Mouse (Mus musculus) left cerebral cortex, postnatal 14 days (tissue): ENCODE results near the gene Scgb1b30. TPM values are rescaled to one million over a fixed set of nuclear protein-coding genes. Genes with fewer than 3 reads are reported as not detected.
A peak's percentile ranks its signal among the peaks of the same experiment; 100 is the strongest.
"Not testable (repeated sequence)": the region's sequence is repeated elsewhere in the genome, so short reads cannot be mapped to it uniquely, and the experiment has no call there.

Experiments used
- DNase-seq, 2 experiments: peaks; one replicate each; pipeline ENCODE4 v3.0.0; 2021 to 2022; ENCODE audit warnings: low spot score in 2 of 2, mixed read lengths in 1 of 2
- intact Hi-C: fragments of 180-260 bp; cut with DNase I; formaldehyde crosslinking; loops from one replicate; pipeline ENCODE4 v1.15.1; 2025
- long read RNA-seq, 2 experiments: library from polyadenylated mRNA; stranded (forward); transcript quantifications; one replicate each; pipeline ENCODE4 v2.0.0; 2021
- total RNA-seq, 2 experiments: library from RNA; stranded (reverse); gene quantifications; 2 replicates each; pipeline ENCODE4 v1.2.3; 2021

Gene Scgb1b30
- not detected for total RNA-seq
- long read RNA-seq, experiment 1 = 0 reads
- long read RNA-seq, experiment 2 = 0 reads

DNA sequence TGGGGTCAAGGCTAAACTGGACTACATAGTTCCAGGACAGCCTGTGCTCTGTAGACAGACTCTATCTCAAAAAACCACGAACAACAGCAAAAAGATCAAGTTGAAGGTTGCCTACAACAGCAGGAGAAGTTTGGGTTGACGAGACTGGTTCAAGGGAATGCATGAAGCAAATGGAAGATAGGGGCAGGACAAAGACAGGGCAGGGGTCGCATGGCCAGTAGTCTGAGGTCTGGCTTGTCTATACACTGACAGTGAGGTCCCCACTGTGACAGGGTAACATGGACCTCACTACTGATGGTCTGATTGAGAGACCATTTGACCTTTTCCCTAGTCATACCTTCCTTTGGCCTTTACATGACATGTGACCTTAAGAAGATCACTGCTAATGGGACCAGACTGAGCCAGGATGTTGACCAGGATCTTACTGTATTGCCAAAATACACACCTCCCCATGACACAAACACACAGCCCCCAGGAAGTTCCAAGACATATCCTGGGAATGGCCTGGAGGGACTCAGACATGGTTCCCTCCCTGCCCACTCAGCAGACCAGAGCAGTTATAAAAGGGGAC is at the start of gene Scgb1b30:
Gene Scgb1b30 (plus strand): TSS at position 521 of the 571 bp plus-strand sequence.
- DNase-seq = no peak
- intact Hi-C loops = no loop called here

DNA sequence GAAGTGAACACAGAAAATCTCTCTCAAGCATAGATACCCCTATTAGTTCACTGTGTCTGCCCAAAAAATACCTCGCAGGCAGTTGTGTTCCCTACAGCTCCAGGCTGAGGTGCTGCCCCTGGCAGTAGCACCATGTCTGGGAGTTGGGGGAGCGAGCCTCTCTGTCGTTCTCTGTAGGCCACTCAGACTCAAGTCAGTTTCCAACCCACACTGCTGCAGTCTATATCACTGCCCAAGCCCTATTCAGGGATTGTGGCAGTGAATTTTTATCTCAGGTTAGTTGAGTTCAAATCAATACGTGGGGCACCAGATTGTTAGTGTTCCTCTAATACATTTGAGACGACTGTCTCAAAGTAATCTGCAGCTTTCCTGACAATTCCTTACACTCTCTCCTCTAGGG is 27.1 kb upstream of the Scgb1b30 start:
- not testable (repeated sequence) for DNase-seq

DNA sequence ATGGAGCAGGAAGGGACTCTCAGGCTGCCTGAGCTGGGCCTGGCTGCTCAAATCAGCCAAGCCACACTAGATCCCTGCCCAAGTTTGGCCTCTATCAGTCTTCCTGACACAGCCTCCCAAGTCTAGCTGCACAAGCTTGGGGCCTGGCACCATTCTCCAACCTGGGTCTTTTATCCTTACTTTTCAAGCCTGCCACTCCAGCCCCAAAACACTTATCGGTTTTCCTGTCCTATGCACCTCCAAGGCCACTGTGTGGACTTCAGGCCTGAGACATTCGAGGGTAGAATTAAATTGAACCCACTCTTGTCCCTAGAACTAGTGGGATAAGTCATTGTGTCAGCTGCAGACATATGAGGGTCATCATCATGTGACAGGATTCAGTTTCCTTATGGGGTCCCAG is 4.8 kb downstream of the Scgb1b30 start:
- DNase-seq = no peak
- intact Hi-C loops = no loop called here

More for the DNA sequence above, 27.1 kb upstream of the Scgb1b30 start:
- intact Hi-C loops = not testable (repeated sequence)

DNA sequence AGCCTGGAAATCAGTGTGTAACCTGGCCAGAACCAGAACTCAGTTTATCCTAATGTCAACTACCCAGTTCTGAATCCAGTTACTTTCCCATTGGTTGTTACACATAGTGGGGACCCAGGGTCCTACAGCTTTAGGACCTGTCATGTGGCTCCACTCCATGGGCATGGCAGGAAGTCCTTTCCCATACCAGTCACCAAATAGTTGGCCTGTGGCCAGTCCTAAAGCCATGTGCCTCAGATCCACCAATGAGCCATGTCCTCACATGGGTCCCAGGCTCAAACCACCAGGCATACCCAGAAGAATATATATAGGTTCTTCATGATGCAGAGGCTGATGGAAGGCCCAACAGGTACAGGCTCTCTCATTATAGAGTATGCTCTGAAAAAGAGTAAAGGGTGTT is 6.0 kb downstream of the Scgb1b30 start:
- intact Hi-C loops = no loop called here
- no peak for DNase-seq

DNA sequence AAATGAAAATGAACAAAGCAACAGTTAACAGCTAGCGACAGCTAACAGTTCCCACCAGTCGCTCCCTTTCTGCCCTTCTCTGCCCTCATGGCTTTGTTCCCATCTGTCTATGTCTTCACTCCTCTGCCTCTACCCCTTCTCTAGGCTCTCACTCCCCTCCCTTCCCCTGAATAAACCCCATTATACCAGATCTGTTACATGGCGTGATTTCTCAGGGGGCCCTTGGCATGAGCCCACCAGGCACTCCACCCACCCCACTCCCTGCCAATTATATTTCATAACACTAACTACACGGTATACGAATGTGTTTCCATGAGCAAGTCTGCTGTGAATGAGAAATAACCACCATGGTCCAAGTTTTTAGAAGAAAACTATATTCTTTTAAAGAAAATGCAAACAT is 14.0 kb downstream of the Scgb1b30 start:
- no peak for DNase-seq
- intact Hi-C loops = no loop called here

DNA sequence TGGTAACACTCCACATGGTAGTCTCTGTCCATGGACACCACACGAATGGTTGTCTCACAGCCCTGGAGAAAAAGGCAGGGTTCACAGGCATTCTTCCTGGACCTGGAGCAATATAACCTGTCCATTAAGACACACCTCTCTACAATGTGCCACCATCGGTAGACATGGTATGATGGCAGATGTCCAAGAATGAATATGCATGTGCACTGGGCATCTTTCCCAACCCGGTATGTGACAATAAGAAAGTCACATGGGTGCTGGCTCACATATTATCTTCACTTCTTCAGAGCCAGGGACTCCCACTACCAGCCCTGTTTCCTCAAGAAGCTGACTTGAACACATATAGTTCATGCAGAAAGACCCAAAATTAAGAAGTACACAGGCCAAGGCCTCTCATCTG is 21.4 kb downstream of the Scgb1b30 start:
- DNase-seq = no peak
- intact Hi-C loops = no loop called here

DNA sequence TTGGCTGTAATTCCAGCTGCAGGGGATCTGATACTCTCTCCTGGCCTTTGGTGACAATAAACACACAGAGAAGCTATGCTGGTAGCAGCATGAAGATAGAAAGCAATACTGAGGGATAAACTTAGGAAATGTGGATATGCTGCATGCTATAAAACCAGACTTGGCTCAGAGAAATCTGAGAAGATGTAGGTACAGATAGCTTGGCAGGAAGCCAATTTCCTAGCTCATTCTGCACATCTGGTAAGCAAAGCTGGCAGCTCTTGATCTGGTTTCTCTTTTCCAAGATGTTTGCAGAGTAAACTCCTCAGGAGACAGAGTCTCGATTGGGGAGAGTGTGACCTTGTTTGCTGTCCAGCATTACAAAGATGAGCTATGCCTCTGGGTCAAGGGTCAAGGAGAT is 25.4 kb downstream of the Scgb1b30 start:
- intact Hi-C loops = not testable (repeated sequence)
- peak in 1 of 2 experiments; percentile 39 for DNase-seq

DNA sequence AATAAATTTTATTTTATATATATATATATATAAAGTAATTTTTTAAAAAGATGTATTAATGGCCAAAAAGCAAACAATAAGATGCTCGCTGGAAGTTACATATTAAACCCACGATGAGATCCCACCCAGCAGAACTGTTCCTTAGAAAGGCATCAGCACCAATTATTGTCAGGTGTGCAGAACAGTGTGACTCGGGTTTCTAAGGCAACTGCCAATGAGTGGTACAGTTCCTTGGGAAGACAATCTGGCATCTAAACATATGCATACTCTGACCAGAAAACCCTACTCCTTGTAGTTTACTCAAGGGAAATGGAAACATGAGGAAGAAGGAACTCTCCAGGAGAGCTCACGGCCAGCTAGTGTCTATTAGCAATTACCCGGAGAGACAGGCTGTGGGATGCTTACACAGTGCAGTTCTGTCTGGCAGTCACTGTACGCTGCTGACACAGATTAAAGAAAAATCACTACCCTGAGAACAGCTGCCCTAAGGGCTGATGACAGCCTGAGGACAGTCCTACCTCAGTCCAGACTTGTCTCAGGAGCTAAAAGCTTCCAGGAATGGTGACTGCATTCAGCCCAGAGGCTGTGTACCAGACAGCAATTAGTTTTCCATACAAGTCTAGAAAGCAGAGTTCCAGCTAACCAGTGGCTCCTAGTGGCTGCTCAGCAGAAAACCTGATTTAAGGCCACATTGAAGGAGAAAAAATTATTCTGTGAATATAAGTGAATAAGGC is 27.9 kb downstream of the Scgb1b30 start:
- peak; percentile 31 to 57 for DNase-seq
- intact Hi-C loops = no loop called here

DNA sequence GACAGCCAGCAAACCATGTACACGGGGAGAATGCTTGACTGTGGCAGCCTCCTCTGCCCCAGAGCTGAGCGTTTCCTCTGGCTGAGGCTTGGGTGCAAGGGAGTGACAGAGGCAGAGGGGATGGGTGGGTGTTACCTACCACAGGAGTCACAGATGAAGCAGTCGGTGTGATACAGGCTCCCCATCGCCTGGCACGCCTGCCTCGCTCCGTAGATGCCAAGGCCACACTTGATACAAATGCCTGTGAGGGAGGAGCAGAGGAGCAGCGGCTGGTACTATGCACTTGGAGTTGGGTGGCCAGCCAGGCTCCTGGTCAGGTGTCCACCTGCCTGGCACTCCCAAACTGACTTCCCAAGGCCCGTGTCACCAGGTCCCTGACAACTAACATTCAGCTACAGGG is 30.1 kb downstream of the Scgb1b30 start:
- intact Hi-C loops = no loop called here
- no peak for DNase-seq

DNA sequence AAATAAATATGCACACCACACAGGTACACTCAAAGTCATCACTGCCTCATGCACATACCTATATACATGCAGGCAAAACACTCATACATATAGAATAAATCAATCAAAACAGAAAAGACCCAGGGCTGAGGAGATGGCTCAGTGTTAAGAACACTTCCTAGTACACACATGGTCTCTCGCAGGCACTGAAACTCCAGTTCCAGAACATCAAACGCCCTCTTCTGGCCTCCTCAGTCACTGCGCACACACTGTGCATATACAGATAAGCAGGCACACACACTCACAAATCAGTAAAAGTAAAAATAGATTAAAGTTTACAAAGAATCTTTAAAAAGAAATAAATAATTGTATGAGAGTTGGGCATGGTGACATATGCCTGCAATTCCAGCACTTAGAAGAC is 31.1 kb downstream of the Scgb1b30 start:
- no peak for DNase-seq
- intact Hi-C loops = no loop called here

DNA sequence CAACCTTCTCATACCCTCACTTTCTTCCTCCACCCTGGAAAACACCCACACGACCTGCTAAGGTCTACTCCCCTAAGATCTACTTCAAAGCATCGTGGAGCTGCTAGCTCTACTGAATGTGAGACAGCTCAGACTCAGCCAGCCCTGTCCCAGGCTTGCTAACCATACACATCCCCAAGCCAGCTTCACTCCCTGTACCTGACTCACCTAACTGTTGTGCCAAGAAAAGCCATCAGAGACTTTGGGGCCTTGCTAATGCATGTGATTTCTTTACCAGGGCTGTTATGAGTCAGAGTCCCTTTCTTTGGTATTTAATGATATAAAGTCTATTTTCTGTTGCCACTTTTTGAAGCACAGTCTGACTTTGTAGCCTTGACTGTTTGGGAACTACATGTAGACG is 35.9 kb downstream of the Scgb1b30 start:
- no peak for DNase-seq
- intact Hi-C loops = no loop called here

DNA sequence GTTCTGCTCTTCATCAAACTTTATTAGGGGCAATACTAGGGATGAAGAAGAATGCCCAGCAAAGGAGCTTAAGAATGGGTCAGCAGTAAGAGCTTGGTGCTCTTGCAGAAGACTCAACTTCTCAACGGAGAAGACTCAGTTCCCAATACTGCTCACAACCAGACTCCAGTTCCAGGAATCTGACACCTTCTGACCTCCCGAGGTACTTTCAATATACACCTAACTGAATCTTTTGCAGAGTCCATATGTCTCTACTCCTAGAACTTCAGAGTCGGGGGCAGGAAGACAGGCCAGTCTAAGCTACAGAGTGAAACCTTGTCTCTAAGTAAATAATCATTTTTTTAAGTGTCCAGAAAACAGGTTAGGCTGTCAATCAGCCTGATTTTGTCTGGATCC is 36.7 kb downstream of the Scgb1b30 start:
- intact Hi-C loops = no loop called here
- no peak for DNase-seq

DNA sequence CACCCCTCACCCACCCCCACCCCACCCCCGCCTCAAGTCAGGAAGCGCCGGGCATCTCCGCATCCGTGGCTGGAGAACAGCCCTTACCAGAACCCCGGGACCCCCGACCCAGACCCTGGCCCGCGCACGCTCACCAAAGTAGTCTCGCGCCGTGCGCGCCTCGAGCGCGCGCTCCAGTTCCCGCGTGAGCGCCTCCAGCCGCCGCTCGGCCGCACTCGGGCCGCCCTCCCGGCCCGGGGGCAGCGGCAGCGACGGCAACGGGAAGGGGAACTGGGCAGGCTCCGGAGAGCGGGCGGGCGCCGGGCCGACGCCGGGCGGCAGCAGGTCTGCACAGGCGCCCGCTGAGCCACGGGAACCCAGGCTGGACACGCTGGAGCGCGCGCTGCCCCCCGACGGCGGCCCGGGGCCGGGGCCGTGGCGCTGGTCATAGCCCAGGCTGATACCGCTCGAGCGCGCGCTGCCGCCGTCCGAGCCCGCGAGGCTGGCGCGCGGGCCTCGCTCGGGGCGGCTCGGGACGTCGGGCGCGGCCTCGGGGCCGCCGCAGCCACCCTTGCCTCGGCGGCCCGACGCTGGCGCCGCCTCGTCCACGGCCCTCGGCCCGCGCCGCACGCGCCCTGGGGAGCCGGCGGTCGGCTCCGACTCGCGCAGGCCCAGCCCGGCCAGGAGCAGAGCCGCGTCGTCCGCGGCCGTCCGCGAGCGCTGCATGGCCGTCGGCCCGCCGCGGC is 37.3 kb downstream of the Scgb1b30 start:
- intact Hi-C loops = no loop called here
- no peak for DNase-seq

DNA sequence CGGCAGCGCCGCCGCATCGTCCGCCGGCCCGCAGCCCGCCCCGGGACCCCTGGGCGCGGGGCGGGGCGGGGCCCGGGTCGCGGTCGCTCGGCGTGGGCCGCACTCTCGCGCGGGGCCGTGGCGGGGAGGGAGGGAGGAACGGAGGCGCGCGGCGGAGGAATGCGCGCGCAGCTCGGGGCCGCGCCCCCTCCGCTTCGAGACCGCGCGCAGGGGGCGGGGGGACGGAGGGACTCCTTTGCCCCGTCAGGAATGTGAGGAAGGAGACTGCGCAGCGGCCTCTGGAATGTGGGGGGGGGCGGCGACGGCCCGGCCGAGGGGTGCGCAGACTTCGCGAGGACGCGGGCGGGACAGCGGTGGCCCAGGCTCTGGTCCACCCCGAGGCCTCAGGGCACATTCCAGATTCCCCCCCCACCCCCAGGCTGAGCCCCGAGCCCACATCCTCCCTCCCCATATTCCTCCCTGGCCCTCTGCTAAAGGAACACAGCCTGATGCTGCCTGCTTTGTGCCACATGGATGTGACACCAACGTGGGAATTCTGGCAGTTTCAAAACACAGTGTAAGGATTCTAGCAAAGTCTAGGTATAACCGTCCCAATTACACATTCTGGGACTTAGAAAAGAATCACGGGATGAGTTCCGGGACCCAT is 38.0 kb downstream of the Scgb1b30 start, which contains the start of gene Wtip:
Gene Wtip (minus strand): TSS at position 152 of the 646 bp plus-strand sequence.
- intact Hi-C loops = no loop called here
- DNase-seq = peak; percentile 61

DNA sequence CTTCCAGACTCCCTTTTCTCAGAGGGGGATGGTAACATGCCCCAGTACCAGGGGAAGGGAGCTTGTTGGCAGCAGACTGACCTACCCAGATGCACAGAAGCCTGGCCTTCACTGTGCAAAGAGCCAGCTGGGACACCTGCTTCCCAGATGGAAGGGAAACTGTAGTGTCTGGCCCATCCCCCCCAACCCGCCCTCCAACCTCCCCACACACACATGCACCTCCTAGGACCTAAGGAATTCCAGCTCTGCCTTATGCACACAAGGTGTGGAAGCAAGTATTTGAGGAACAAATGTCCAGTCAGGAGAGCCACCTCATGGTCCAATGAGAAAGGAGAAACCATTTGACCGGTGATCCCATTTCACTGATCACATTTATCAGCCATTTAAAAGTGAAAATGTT is 39.1 kb downstream of the Scgb1b30 start:
- intact Hi-C loops = no loop called here
- DNase-seq = no peak

DNA sequence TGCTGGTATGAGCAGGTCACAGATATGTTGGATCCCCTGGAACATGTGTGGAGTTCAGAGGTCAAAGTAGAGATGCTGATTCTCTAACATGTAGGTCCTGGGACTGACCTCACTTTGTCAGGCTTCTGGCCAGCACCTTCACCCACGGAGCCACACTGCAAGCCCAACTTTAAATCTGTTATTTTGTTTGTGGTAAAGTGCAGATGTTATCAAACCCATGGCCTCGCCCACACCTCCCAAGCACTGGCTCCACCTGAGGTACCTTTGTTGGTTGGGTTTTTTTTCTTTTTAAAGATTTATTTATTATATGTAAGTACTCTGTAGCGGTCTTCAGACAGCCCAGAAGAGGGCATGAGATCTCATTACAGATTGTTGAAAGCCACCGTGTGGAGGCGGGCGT is 44.3 kb downstream of the Scgb1b30 start:
- intact Hi-C loops = no loop called here
- no peak for DNase-seq

DNA sequence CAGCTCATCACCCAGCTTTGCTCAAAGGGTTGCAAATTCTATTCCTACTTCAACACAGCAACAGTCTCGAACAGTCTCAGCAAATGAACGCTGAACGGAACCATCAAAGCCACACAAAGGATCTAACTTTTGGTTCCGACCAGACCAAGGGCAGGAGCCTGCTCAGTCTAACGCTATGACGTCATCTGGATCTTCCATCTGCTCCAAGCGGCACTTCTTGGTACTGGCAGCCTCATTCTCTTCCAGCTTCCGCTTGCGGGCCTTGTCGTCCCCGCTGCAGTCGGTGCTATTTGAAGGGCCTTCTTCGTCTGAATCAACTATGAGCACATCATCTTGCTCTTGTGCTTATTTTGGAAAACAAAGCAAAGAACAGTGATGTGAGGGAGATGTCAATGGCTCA is 45.9 kb downstream of the Scgb1b30 start:
- intact Hi-C loops = no loop called here
- peak; percentile 29 to 64 for DNase-seq

DNA sequence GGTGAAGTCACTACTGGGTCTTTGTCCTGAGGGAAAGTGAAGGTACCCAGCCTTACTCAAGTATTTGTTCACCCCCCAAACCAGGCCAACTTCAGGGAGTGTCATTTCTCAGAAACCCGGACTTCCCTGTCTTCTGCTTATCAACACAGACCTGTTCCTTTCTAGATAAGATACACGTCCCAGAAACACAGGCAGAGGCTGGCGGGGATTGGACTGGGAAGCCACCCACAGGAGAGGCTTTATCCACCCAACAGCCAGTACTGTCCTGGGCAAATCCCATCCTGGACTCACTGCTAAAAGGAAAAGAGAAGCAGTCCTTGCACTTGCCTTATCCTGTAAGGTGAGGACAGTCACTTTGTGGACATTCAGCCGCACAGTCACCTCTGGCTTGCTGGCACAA is 52.0 kb downstream of the Scgb1b30 start:
- intact Hi-C loops = no loop called here
- DNase-seq = no peak
